Mouse (Mus musculus): ENCODE results near the gene Suds3. TPM values are rescaled to one million over a fixed set of nuclear protein-coding genes. Genes with fewer than 3 reads are reported as not detected.

Suds3 gene
- polyA plus RNA-seq, 1 experiment from 2014 or later = 78.8 TPM

DNA sequence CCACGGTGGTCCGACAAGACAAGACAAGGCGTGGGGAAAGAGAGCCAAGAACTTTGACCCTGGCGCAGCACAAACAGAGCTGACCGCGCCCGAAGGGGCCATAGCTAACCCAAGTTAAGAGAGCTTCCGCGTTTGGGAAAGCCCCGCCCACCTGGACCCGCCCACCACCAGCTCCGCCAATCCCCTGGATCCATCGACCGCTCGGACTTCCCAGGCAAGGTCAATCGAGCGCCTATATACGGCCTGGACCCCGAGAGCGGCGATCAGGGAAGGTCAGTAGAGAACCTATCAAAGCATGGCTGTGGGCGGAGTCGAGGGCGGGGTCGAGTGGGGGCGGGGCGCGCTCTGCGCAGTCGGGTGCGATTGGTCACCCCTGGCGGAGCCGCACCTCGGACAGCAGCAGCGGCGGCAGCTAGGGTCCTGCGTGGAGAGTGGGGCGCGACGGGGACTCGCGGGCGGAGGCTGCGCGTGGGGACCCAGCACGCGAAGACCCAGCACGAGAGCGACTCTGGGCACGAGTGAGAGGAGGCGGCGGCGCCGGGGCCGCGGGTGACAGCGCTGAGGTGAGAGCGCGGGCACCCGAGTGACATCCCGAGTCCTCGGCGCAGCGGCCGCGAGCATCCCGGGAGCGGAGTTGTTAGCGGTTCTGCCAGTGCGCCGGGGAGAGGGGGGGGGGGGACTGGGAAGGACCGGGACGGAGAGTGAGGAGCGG lies 4.0 kb upstream of the Suds3 start, which contains the start of gene Taok3:
Gene Taok3 (plus strand): TSS at position 353 of the 712 bp plus-strand sequence.
- Histone ChIP-seq H3K27me3 (0 out of 2 replicates have a peak, but pooled peaks cover 3% of the 10 kb centered on the region), H3K4me3 (peak within 1 kb of the TSS; percentile 89), H3K4me2 (peak within 1 kb of the TSS; percentile 93), H3K27ac (peak within 1 kb of the TSS; percentile 37; the same call in 1 of the 2 replicates), H3K9ac (peak within 1 kb of the TSS; percentile 64), H3K9me3 (no peaks in the 10 kb centered on the region), H3K4me1 (peaks cover 21% of the 10 kb centered on the region), H3K36me3 (no peaks in the 10 kb centered on the region)
- under 1% methylated on average over 74 of the region's 74 CpGs for WGBS
- ATAC-seq (ENCODE audit: borderline replicate concordance, extremely low read depth, low FRiP score, low TSS enrichment) = peak; percentile 88

DNA sequence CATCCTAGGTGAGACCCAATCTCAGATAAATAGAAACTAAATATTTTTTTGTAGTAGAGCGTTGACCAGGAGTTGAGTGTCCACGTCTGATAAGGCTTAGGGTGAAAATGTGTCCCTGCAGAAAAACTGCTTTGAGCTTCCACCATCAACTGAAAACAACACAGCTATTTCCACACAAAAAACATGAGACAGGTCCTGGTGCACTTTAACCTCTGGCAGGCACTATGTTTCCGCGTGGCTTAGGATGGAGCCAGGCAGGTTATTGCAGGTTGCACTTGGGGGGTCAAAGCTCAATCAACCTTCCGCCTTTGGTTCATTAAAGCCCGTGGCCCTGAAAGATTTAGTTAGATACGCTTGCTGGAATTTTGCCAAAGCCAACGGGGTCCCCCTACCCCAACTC lies 2.9 kb upstream of the Suds3 start:
- peak overlapping the region; percentile 93 for H3K4me2 ChIP-seq
- H3K4me3 ChIP-seq = peak overlapping the region; percentile 89; the same call in 1 of the 2 replicates
- ATAC-seq (ENCODE audit: borderline replicate concordance, extremely low read depth, low FRiP score, low TSS enrichment) = no peak
- H3K27me3 ChIP-seq = 0 out of 2 replicates have a peak, but pooled peaks cover 3% of the 10 kb centered on the region
- peaks cover 28% of the 10 kb centered on the region for H3K4me1 ChIP-seq
- WGBS = 66% methylated on average over 8 of the region's 8 CpGs
- no peaks in the 10 kb centered on the region for H3K9me3 ChIP-seq
- H3K36me3 ChIP-seq = no peaks in the 10 kb centered on the region
- no peak overlapping the region for H3K9ac ChIP-seq
- no peak overlapping the region for H3K27ac ChIP-seq

DNA sequence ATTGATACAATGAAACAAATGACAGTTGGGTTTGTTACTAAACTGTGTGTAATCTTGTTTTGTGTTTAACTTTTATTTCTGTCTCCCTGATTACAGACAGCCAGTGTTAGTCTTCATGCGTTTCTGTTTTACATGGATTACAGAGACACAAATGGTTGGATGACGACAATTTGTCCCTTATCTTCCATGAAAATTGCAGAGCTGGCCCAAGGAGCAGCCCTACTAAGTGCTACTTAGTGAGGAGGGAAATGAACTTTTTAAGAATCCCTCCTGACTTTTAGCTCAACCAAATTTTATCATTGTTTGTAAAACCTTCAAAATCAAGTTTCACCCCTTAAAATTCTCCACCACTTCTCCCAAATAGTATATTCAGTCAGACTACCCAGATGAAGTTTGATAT lies 2.3 kb upstream of the Suds3 start:
- H3K4me1 ChIP-seq = peaks cover 28% of the 10 kb centered on the region
- WGBS = 86% methylated on average over 2 of the region's 2 CpGs
- H3K9me3 ChIP-seq = no peaks in the 10 kb centered on the region
- H3K36me3 ChIP-seq = peaks cover 5% of the 10 kb centered on the region; the same call in 1 of the 2 replicates
- 0 out of 2 replicates have a peak, but pooled peaks cover 3% of the 10 kb centered on the region for H3K27me3 ChIP-seq
- no peak for ATAC-seq (ENCODE audit: borderline replicate concordance, extremely low read depth, low FRiP score, low TSS enrichment)
- no peak overlapping the region for H3K27ac ChIP-seq
- no peak overlapping the region for H3K4me2 ChIP-seq
- no peak overlapping the region for H3K4me3 ChIP-seq
- H3K9ac ChIP-seq = no peak overlapping the region

GRCm38 (mm10) chr5:117117716-117118115 lies 1.8 kb upstream of the Suds3 start:
- 66% methylated on average over 7 of the region's 7 CpGs for WGBS
- H3K4me1 ChIP-seq = peaks cover 28% of the 10 kb centered on the region
- peaks cover 9% of the 10 kb centered on the region for H3K36me3 ChIP-seq
- H3K27ac ChIP-seq = no peak overlapping the region
- H3K4me2 ChIP-seq = no peak overlapping the region
- no peak overlapping the region for H3K4me3 ChIP-seq
- 0 out of 2 replicates have a peak, but pooled peaks cover 3% of the 10 kb centered on the region for H3K27me3 ChIP-seq
- H3K9ac ChIP-seq = no peak overlapping the region
- no peaks in the 10 kb centered on the region for H3K9me3 ChIP-seq
- no peak for ATAC-seq (ENCODE audit: borderline replicate concordance, extremely low read depth, low FRiP score, low TSS enrichment)

DNA sequence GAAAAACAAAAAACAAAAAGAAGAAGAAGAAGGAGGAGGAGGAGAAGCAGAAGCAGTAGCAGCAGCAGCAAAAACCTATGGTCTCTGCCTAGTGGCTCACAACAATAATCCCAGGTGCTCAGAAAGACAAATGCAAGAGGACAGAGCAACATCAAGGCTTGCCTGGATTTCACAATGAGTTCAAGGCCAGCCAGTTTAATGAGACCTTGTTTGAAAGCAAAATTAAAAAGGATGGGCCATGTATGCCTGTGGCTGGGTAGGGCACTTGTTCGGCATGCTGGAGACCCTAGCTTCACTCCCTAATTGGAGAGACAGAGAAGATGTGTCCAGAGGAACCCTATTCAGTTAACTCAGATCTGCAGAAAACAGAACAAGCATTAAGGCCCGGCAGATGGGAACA lies 1.3 kb upstream of the Suds3 start:
- Histone ChIP-seq H3K9ac (no peak overlapping the region), H3K4me2 (no peak overlapping the region), H3K4me1 (peaks cover 28% of the 10 kb centered on the region), H3K4me3 (no peak overlapping the region), H3K27ac (no peak overlapping the region), H3K27me3 (0 out of 2 replicates have a peak, but pooled peaks cover 3% of the 10 kb centered on the region), H3K36me3 (peaks cover 14% of the 10 kb centered on the region), H3K9me3 (no peaks in the 10 kb centered on the region)
- no peak for ATAC-seq (ENCODE audit: borderline replicate concordance, extremely low read depth, low FRiP score, low TSS enrichment)
- WGBS = 77% methylated on average over 2 of the region's 2 CpGs

GRCm38 (mm10) chr5:117116660-117117059 lies 747 bp upstream of the Suds3 start:
- peak overlapping the region; percentile 80; the same call in 1 of the 2 replicates for H3K27ac ChIP-seq
- peaks cover 18% of the 10 kb centered on the region for H3K36me3 ChIP-seq
- no peak overlapping the region for H3K9ac ChIP-seq
- H3K4me2 ChIP-seq = no peak overlapping the region; the same call in 1 of the 2 replicates
- H3K4me1 ChIP-seq = peaks cover 26% of the 10 kb centered on the region
- H3K4me3 ChIP-seq = no peak overlapping the region
- H3K27me3 ChIP-seq = 0 out of 2 replicates have a peak, but pooled peaks cover 3% of the 10 kb centered on the region
- no peaks in the 10 kb centered on the region for H3K9me3 ChIP-seq
- 66% methylated on average over 2 of the region's 2 CpGs for WGBS
- no peak for ATAC-seq (ENCODE audit: borderline replicate concordance, extremely low read depth, low FRiP score, low TSS enrichment)

DNA sequence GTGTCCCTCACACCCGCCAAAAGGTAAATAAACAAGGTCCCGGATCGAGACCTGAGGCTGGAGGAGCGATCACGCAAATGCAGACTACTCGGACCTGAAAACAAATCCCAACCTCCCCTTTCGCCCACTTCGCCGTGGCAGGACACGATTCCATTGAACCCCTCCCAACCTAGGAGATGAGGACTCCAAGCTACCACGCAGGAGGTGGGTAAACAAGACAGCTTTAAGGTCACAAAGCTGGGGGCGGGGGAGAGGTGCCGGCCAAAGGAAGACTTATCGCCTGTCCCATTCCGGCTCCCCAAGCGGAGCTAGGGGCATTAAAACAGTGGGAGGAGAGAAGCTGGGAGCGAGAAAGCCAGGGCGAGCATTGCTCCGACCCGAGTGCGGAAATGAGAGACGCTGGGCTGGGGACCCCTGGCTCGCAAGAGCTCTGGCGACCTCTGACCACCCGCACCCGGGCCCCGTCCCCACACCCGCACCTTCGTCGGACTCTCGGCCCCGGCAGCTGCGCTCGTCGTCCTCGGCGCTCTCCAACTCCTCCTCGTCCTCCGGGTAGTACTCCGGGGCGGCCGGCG lies 633 bp downstream of the Suds3 start:
- Histone ChIP-seq H3K9ac (peak overlapping the region; percentile 84), H3K4me3 (peak overlapping the region; percentile 99), H3K36me3 (peaks cover 31% of the 10 kb centered on the region), H3K27ac (peak overlapping the region; percentile 80), H3K4me1 (peaks cover 14% of the 10 kb centered on the region), H3K27me3 (no peaks in the 10 kb centered on the region), H3K9me3 (no peaks in the 10 kb centered on the region), H3K4me2 (peak overlapping the region; percentile 88)
- peak; percentile 13; the same call in 1 of the 2 replicates for ATAC-seq (ENCODE audit: borderline replicate concordance, extremely low read depth, low FRiP score, low TSS enrichment)
- under 1% methylated on average over 43 of the region's 43 CpGs for WGBS

DNA sequence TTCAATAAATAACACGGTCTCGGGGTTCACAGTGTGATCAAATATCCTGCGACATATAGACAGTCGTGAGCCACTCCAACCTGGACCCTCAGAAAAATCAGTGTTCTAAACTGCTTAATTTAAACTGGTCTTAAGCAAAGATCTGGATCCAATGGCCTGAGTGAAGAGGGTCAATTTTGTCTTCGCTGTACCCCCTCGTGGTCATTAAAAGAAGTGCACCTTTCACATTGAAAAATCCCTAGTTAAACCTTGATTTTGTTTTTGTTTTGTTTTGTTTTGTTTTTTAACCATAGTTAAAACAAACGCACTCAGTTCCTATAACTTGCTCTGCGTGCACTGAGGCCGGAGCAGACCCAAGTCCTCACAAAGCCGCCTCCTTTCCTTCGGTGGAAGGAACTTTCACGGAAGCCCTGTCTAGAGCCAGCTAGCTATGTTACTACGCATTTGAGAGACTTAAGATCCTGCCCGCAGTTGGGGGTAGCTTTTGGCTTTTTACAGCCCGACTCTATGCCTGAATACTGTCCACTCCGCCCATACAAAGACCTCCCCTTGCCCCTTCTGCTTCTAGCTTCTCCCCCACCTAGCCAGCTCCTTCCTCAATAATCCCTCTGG lies 1.2 kb downstream of the Suds3 start:
- Histone ChIP-seq H3K9me3 (no peaks in the 10 kb centered on the region), H3K4me3 (peak overlapping the region; percentile 99)
- 4% methylated on average over 16 of the region's 16 CpGs for WGBS

GRCm38 (mm10) chr5:117113330-117113729 lies 2.6 kb downstream of the Suds3 start:
- Histone ChIP-seq H3K27ac (no peak overlapping the region), H3K36me3 (peaks cover 47% of the 10 kb centered on the region), H3K4me2 (no peak overlapping the region), H3K4me3 (no peak overlapping the region), H3K27me3 (no peaks in the 10 kb centered on the region), H3K9ac (no peak overlapping the region), H3K9me3 (no peaks in the 10 kb centered on the region), H3K4me1 (peaks cover 9% of the 10 kb centered on the region)
- no peak for ATAC-seq (ENCODE audit: borderline replicate concordance, extremely low read depth, low FRiP score, low TSS enrichment)
- WGBS = 88% methylated on average over 7 of the region's 7 CpGs

More for the DNA sequence above, 1.2 kb downstream of the Suds3 start:
- peak overlapping the region; percentile 88 for H3K4me2 ChIP-seq
- no peaks in the 10 kb centered on the region for H3K27me3 ChIP-seq
- peak overlapping the region; percentile 84 for H3K9ac ChIP-seq
- H3K36me3 ChIP-seq = peaks cover 34% of the 10 kb centered on the region
- H3K27ac ChIP-seq = peak overlapping the region; percentile 80; the same call in 1 of the 2 replicates
- no peak for ATAC-seq (ENCODE audit: borderline replicate concordance, extremely low read depth, low FRiP score, low TSS enrichment)
- H3K4me1 ChIP-seq = peaks cover 14% of the 10 kb centered on the region

GRCm38 (mm10) chr5:117111774-117112112 lies 4.2 kb downstream of the Suds3 start:
- Histone ChIP-seq H3K4me1 (peaks cover 9% of the 10 kb centered on the region), H3K4me2 (no peak overlapping the region), H3K9me3 (no peaks in the 10 kb centered on the region), H3K9ac (no peak overlapping the region), H3K27ac (no peak overlapping the region), H3K4me3 (no peak overlapping the region), H3K36me3 (peaks cover 57% of the 10 kb centered on the region), H3K27me3 (no peaks in the 10 kb centered on the region)
- WGBS = 95% methylated on average over 7 of the region's 7 CpGs
- no peak for ATAC-seq (ENCODE audit: borderline replicate concordance, extremely low read depth, low FRiP score, low TSS enrichment)

DNA sequence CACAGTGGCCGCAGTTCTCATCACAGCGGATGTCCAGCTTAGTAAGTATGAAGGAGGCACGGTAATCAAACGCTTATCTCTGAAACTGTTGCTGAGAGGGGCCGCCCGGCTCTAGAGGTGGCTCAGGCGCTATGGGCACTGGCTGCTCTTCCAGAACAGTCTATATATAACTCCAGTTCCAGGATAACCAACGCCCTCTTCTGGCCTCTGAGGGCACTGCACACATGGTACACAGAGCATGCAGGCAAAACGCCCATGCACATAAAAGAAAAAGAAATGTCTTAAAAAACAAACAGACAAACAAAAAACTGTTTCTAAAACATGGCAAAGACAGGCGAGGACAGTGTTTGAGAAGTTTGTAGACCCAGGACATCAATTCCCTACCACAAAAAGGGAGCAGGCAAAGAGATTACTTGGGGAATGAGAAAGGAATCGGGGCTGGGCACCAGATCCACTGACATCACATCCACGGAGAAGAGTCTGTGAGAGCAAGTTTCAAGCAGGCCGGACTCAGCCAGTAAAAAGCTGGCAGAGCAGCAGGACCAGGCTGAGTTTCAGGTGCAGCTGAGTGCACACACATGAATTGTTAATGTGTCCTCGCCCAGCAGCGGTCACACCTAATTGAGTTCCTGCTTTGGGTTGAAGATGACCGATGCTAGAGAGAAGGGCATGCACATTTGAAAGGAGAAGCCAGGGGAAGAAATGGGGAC lies 4.7 kb downstream of the Suds3 start:
- no peak overlapping the region for H3K9ac ChIP-seq
- H3K4me3 ChIP-seq = no peak overlapping the region
- ATAC-seq (ENCODE audit: borderline replicate concordance, extremely low read depth, low FRiP score, low TSS enrichment) = no peak
- no peaks in the 10 kb centered on the region for H3K9me3 ChIP-seq
- peaks cover 62% of the 10 kb centered on the region for H3K36me3 ChIP-seq
- 90% methylated on average over 16 of the region's 16 CpGs for WGBS
- no peak overlapping the region for H3K4me2 ChIP-seq
- H3K27ac ChIP-seq = no peak overlapping the region
- H3K4me1 ChIP-seq = peaks cover 7% of the 10 kb centered on the region
- H3K27me3 ChIP-seq = no peaks in the 10 kb centered on the region
